Mouse (Mus musculus): ENCODE data around the gene Prkar1a.

DNA sequence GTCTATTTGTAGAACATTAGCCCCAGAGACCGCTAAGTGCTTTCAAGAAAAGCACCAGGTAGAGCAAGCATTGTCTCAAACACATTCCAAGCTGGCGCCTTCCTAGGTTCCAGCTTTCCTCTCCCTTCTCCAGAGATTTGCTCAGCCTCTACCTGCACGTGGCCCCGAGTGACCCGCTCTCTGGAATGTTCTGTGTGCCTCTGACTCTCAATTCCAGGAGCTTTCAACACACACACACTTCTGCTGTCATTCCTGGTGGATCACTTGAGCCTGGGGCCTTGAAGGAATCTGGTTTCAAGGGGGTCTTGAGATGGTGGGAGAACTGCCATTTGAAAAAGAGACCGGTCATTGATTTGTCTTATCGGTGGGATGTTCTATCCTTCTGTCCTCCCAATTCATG lies 26.0 kb upstream of the Prkar1a start:
- TF ChIP-seq POLR2A (IDR thresholded peaks at IDR 0.05; ENCODE audit: control insufficient read depth, extremely low read depth, insufficient read depth, low read length, poor library complexity) (no peak), CTCF (IDR thresholded peaks at IDR 0.05; ENCODE audit: borderline replicate concordance, control insufficient read depth, extremely low read depth, insufficient read depth, low read length, poor library complexity) (no peak)

All from thymus, adult 2 months (tissue).